Comparison of ENCODE assay signal across 24 mouse cellular contexts in the genomic region with DNA sequence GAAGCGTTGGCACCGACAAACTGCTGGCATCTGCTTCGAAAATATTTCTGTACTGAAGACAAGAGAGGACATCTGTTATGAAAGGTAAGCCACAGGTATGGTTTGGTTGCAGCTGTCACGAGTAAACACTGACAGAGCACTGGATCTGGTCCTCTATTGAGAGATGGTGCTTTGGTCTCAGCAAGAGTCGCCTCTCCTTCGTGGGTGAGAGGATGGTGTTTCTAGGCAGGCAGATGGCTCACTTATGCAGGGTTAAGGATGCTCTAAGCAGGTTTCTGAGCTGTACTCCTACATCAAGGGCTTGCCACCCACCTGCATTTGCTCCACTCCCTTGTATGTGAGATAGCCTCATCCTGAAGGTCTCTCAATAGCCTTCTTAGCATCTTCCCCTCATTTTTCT.
"Had no signal": no experiment of that assay in that cellular context is flagged by ENCODE, and none has a peak within 500 bp of the region (broad histone marks: within the 10 kb centered on the region; RNA-seq: fewer than 3 reads in every experiment).

No protein-coding gene starts in this region.

- H3K4me3 ChIP-seq: heart, embryonic 10.5 days; heart, embryonic 12.5 days; hindbrain, embryonic 13.5 days; hindbrain, embryonic 15.5 days; kidney, embryonic 15.5 days; limb, embryonic 13.5 days; limb, embryonic 15.5 days; liver, embryonic 12.5 days had no signal

- H3K27ac ChIP-seq: heart, embryonic 10.5 days; hindbrain, embryonic 13.5 days; hindbrain, embryonic 15.5 days; hindbrain, postnatal 0 days; kidney, embryonic 15.5 days; kidney, postnatal 0 days; limb, embryonic 13.5 days; limb, embryonic 15.5 days; liver, embryonic 12.5 days had no signal

- H3K9ac ChIP-seq: heart, embryonic 12.5 days; hindbrain, embryonic 13.5 days; hindbrain, embryonic 15.5 days; kidney, embryonic 15.5 days; limb, embryonic 13.5 days; limb, embryonic 15.5 days; liver, embryonic 12.5 days had no signal

- H3K9me3 ChIP-seq: hindbrain, embryonic 15.5 days; limb, embryonic 15.5 days had no signal

- H3K4me1 ChIP-seq: heart, embryonic 10.5 days; heart, embryonic 12.5 days; hindbrain, embryonic 13.5 days; hindbrain, embryonic 15.5 days; kidney, embryonic 15.5 days; limb, embryonic 13.5 days; liver, embryonic 12.5 days had no signal

- H3K4me2 ChIP-seq: heart, embryonic 12.5 days; hindbrain, embryonic 13.5 days; hindbrain, embryonic 15.5 days; kidney, embryonic 15.5 days; limb, embryonic 13.5 days; limb, embryonic 15.5 days; liver, embryonic 12.5 days had no signal

- DNase-seq: gastrocnemius, postnatal 14 days; gastrocnemius, postnatal 36 days; heart, adult 18-20 months; heart, postnatal 14 days; heart, postnatal 36 days; kidney, adult 11 months; kidney, adult 2 months; kidney, adult 9 months; kidney, postnatal 14 days; kidney, postnatal 36 days; layer of hippocampus, adult 9-11 months; layer of hippocampus, postnatal 36 days; left cerebral cortex, postnatal 4 days had no signal

- ATAC-seq: hindbrain, postnatal 0 days; intestine, embryonic 16.5 days; liver, embryonic 12.5 days had no signal

- H3K36me3 ChIP-seq: heart, embryonic 10.5 days; heart, embryonic 12.5 days; hindbrain, embryonic 13.5 days; hindbrain, embryonic 15.5 days; kidney, embryonic 15.5 days; limb, embryonic 13.5 days; limb, embryonic 15.5 days; liver, embryonic 12.5 days had no signal

- H3K27me3 ChIP-seq: heart, embryonic 12.5 days; hindbrain, embryonic 13.5 days; hindbrain, embryonic 15.5 days; kidney, embryonic 15.5 days; limb, embryonic 13.5 days; limb, embryonic 15.5 days; liver, embryonic 12.5 days had no signal
